Mouse (Mus musculus): ENCODE data around the gene Ubap2l.

DNA sequence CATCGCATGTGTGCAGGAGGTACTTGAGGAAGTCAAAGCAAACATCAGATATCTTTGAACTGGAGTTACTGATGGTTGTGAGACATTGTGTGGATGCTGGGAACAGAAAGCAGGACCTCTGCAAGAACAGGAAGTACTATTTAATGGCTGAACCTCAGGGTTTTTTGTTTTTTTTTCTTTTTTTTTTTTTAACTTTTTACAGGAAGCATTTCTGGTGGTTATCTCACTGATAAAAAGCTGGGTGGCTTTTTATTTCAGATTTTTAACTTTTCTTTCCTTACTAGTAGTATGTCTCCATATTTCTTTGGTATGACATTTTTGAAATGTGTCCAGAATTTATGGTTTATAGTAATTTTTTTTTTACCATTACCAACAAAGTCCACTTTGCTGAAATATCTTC is 16.2 kb downstream of the Ubap2l start:
- TF ChIP-seq CTCF (IDR thresholded peaks at IDR 0.05; ENCODE audit: low read depth) (no peak), EP300 (optimal IDR thresholded peaks at IDR 0.05) (no peak)

All from stomach, postnatal 0 days (tissue).